Mouse (Mus musculus) stomach, embryonic 16.5 days (tissue): ENCODE measurements around the gene Tmem150a. TPM values are rescaled to one million over a fixed set of nuclear protein-coding genes. Genes with fewer than 3 reads are reported as not detected.

Experiments used
- ATAC-seq: fragments of 200-750 bp; cut with Nextera tagmentation; 2 replicates; pipeline ENCODE4 v1.8.0; 2017; ENCODE audit warnings: moderate number of reproducible peaks, moderate TSS enrichment; ENCODE audit not compliant: insufficient read depth, low FRiP score
- H3K27ac ChIP-seq: fragments of 300-500 bp; sonication (generic); 2 replicates; pipeline ENCODE4 v1.5.1; 2014; ENCODE audit warnings: low read length
- H3K27me3 ChIP-seq: fragments of 300-500 bp; sonication (generic); 2 replicates; pipeline ENCODE4 v1.6.1; 2014; ENCODE audit warnings: low read length, control low read depth, mixed read lengths; ENCODE audit not compliant: control insufficient read depth, insufficient read depth
- H3K36me3 ChIP-seq: fragments of 300-500 bp; sonication (generic); 2 replicates; pipeline ENCODE4 v1.6.1; 2014; ENCODE audit warnings: low read length; ENCODE audit not compliant: control insufficient read depth, insufficient read depth
- H3K4me1 ChIP-seq: fragments of 300-500 bp; sonication (generic); 2 replicates; pipeline ENCODE4 v1.6.1; 2014; ENCODE audit warnings: low read length, control low read depth, mixed read lengths; ENCODE audit not compliant: control insufficient read depth, insufficient read depth
- H3K4me2 ChIP-seq: fragments of 300-500 bp; sonication (generic); 2 replicates; pipeline ENCODE4 v1.6.1; 2014; ENCODE audit warnings: low read depth, low read length, mixed read lengths
- H3K4me3 ChIP-seq: fragments of 300-500 bp; sonication (generic); replicated peaks from 2 replicates; pipeline ENCODE4 v1.5.1; 2014; ENCODE audit warnings: mild to moderate bottlenecking, low read length
- H3K9ac ChIP-seq: fragments of 300-500 bp; sonication (generic); 2 replicates; pipeline ENCODE4 v1.6.1; 2014; ENCODE audit warnings: low read length
- H3K9me3 ChIP-seq: fragments of 300-500 bp; sonication (generic); replicated peaks from 2 replicates; pipeline ENCODE4 v1.6.1; 2016; ENCODE audit warnings: low read length, control low read depth; ENCODE audit not compliant: control insufficient read depth
- WGBS: fragments of 180-500 bp; shearing (Covaris S2); extraction: QIAGEN DNeasy Blood & Tissue Kit; methylation state at CpG from one replicate; pipeline ENCODE4 v1.1.7; 2014; 5-methylcytosine and 5-hydroxymethylcytosine counted together
- polyA plus RNA-seq: library from polyadenylated mRNA; unstranded; fragments of >200 nt; fragmentation: Nextera tagmentation; extraction: Ambion mirVana; gene quantifications from 2 replicates; pipeline ENCODE4 v1.2.1, GENCODE M21; 2015

Gene Tmem150a
- polyA plus RNA-seq, 1 experiment from 2014 or later, result 18.5 TPM

DNA sequence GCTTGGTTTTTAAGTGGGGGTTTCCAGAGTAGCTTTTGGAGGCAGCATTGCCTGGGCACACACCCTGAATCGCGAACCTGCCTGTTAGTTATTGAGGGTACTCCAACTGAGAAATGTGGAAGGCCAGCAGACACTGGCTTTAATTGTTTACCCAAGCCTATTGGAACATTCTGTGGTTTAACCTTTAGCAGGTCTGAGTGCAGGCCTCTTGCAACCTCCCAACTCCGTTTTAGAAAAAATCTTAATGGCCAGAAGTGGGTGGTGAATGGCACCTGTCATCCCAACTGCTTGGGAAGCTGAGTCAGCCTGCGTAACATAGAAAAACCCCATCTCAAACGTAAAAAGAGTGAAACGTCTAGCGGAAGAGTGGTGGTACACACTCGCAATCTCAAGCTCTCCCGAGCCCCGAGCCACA lies 41.6 kb downstream of the Tmem150a start:
- no peak overlapping the region for H3K27ac ChIP-seq
- WGBS, result 73% methylated on average over 10 of the region's 10 CpGs
- no peaks in the 10 kb centered on the region for H3K36me3 ChIP-seq
- H3K9ac ChIP-seq, result no peak overlapping the region
- H3K27me3 ChIP-seq, result no peaks in the 10 kb centered on the region
- no peak overlapping the region for H3K4me3 ChIP-seq
- no peaks in the 10 kb centered on the region for H3K9me3 ChIP-seq
- H3K4me2 ChIP-seq, result no peak overlapping the region
- no peak for ATAC-seq
- no peaks in the 10 kb centered on the region for H3K4me1 ChIP-seq

- 54% methylated on average over 2 of the region's 2 CpGs for WGBS
- no peak for ATAC-seq
- Histone ChIP-seq H3K27me3 (no peaks in the 10 kb centered on the region), H3K4me1 (no peaks in the 10 kb centered on the region), H3K36me3 (no peaks in the 10 kb centered on the region), H3K4me3 (no peak overlapping the region), H3K4me2 (no peak overlapping the region), H3K9me3 (no peaks in the 10 kb centered on the region), H3K9ac (no peak overlapping the region), H3K27ac (no peak overlapping the region)
Measured at GRCm38 (mm10) chr6:72399967-72400366, 44.7 kb downstream of the Tmem150a start.

DNA sequence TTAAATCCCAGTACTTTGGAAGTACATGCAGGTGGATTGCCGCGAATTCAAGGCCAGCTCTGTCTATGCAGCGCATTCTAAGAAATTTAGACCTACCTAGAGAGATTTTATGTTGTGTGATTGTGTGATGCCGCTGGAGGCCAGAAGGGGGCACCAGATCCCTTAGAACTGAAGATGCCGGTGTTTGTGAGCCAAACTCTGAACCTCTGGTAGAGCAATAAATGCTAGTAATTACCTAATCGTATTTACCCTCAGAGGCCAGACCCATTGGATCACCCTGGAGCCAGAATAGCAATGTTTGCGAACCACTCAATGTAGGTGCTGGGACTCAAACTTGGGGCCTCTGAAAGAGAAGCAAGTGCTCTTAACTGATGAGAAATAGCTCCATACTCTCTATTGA lies 46.6 kb downstream of the Tmem150a start:
- no peak overlapping the region for H3K4me2 ChIP-seq
- no peaks in the 10 kb centered on the region for H3K4me1 ChIP-seq
- no peak overlapping the region for H3K9ac ChIP-seq
- H3K36me3 ChIP-seq, result no peaks in the 10 kb centered on the region
- 22% methylated on average over 7 of the region's 7 CpGs for WGBS
- no peaks in the 10 kb centered on the region for H3K27me3 ChIP-seq
- no peaks in the 10 kb centered on the region for H3K9me3 ChIP-seq
- H3K27ac ChIP-seq, result no peak overlapping the region
- no peak overlapping the region for H3K4me3 ChIP-seq
- ATAC-seq, result no peak

DNA sequence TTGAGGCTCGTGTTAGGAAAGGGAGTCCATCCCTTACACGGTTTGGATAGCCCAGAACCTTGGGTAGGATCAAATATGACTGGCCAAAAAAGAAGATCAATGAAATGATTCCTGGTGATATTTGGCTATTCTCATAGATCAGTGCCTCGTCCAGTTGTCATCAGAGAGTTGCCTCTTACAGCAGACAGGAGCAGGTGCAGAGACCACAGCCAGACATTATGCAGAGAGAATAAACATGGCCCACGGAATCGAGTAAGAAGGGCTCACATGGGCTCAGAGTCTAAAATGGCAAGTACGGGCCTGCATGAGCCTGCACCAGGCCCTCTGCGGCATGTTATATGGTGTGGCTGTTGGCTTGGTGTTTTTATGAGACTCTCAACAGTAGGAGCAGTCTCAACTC lies 50.1 kb downstream of the Tmem150a start:
- Histone ChIP-seq H3K4me3 (no peak overlapping the region), H3K27ac (no peak overlapping the region), H3K4me1 (no peaks in the 10 kb centered on the region), H3K27me3 (no peaks in the 10 kb centered on the region), H3K9ac (no peak overlapping the region), H3K36me3 (no peaks in the 10 kb centered on the region), H3K4me2 (no peak overlapping the region), H3K9me3 (no peaks in the 10 kb centered on the region)
- 75% methylated on average over 7 of the region's 7 CpGs for WGBS
- ATAC-seq, result no peak

DNA sequence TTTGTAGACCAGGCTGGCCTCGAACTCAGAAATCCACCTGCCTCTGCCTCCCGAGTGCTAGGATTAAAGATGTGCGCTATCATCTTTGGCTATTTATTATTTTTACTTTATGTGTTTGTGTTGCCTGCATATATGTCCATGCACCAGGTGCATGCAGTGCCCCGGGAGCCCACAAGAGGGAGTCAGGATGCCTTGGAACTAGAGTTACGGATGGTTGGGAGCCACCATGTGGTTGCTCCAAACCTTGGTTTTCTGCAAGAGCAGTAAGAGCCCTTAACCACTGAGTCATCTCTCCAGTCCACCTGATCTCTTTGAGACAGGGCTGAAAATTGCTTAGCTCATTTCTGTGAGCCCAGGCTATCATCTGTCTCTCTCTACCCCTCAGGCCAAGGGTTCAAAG lies 51.9 kb downstream of the Tmem150a start:
- no peak overlapping the region for H3K9ac ChIP-seq
- ATAC-seq, result peak; percentile 63
- H3K4me1 ChIP-seq, result no peaks in the 10 kb centered on the region
- no peaks in the 10 kb centered on the region for H3K9me3 ChIP-seq
- no peak overlapping the region for H3K4me3 ChIP-seq
- H3K4me2 ChIP-seq, result no peak overlapping the region
- H3K36me3 ChIP-seq, result no peaks in the 10 kb centered on the region
- no peaks in the 10 kb centered on the region for H3K27me3 ChIP-seq
- H3K27ac ChIP-seq, result no peak overlapping the region
- WGBS, result 7% methylated on average over 5 of the region's 5 CpGs

Other genes starting within 250 kb of the Tmem150a start
- 8.6 and 9.2 TPM in 2 replicates for gene Atoh8, start 119.9 kb upstream of the Tmem150a start, polyA plus RNA-seq
- not detected in 2 replicates for gene Sftpb, start 50.8 kb upstream of the Tmem150a start, polyA plus RNA-seq
- gene Usp39, start 10.3 kb upstream of the Tmem150a start, polyA plus RNA-seq, result 29.7 and 31.4 TPM in 2 replicates
- 25.9 and 26.7 TPM in 2 replicates for gene 0610030E20Rik, start 8.1 kb upstream of the Tmem150a start, polyA plus RNA-seq
- gene Rnf181, start 11.5 kb downstream of the Tmem150a start, polyA plus RNA-seq, result 139 and 143 TPM in 2 replicates
- gene Vamp5, start 25.0 kb downstream of the Tmem150a start, polyA plus RNA-seq, result 25.2 and 30.4 TPM in 2 replicates
- gene Vamp8, start 35.3 kb downstream of the Tmem150a start, polyA plus RNA-seq, result 244 and 269 TPM in 2 replicates
- gene Ggcx, start 58.9 kb downstream of the Tmem150a start, polyA plus RNA-seq, result 34.7 and 35.3 TPM in 2 replicates
- 298 and 309 TPM in 2 replicates for gene Mat2a, start 84.1 kb downstream of the Tmem150a start, polyA plus RNA-seq
- 0.21 and 0.24 TPM in 2 replicates for gene Sh2d6, start 166.3 kb downstream of the Tmem150a start, polyA plus RNA-seq
- 142 and 180 TPM in 2 replicates for gene Capg, start 188.9 kb downstream of the Tmem150a start, polyA plus RNA-seq
- 18.1 and 19.6 TPM in 2 replicates for gene Elmod3, start 243.0 kb downstream of the Tmem150a start, polyA plus RNA-seq
- 29.6 and 32.7 TPM in 2 replicates for gene Retsat, start 243.0 kb downstream of the Tmem150a start, polyA plus RNA-seq